8 mouse cellular contexts compared by ENCODE assay signal in genomic region chr11:59624017-59624630, GRCm38 (mm10). TPM values are rescaled to one million over a fixed set of nuclear protein-coding genes. Genes with fewer than 3 reads are reported as not detected.
DNase-seq lines count a peak whose midpoint lies in the region; ATAC-seq lines count a peak whose summit lies in the region.

No protein-coding gene starts in this region.

- peak; percentile 77 for ATAC-seq in activated CD4-positive, CD25-positive, alpha-beta regulatory T cell, adult 4 months
- ATAC-seq in lung, embryonic 16.5 days (ENCODE audit: low read depth), result peak; percentile 81

- H3K27me3 ChIP-seq in embryonic facial prominence, embryonic 10.5 days (replicated peaks; ENCODE audit: low read depth, poor library complexity, severe bottlenecking), result no peaks in the 10 kb centered on the region
- no peaks in the 10 kb centered on the region for H3K27me3 ChIP-seq in lung, embryonic 16.5 days (ENCODE audit: control insufficient read depth, insufficient read depth, low read depth, low read length)

- no peak overlapping the region for H3K4me2 ChIP-seq in lung, embryonic 16.5 days (ENCODE audit: low read depth, low read length)

- WGBS in embryonic facial prominence, embryonic 10.5 days, result 46% methylated on average over 6 of the region's 6 CpGs
- WGBS in lung, embryonic 16.5 days, result 19% methylated on average over 6 of the region's 6 CpGs

- H3K4me1 ChIP-seq in embryonic facial prominence, embryonic 10.5 days, result no peaks in the 10 kb centered on the region
- H3K4me1 ChIP-seq in lung, embryonic 16.5 days (replicated peaks; ENCODE audit: control insufficient read depth, insufficient read depth, low read length), result peaks cover 3% of the 10 kb centered on the region; the same call in 1 of the 2 replicates

- H3K27ac ChIP-seq in embryonic facial prominence, embryonic 10.5 days (replicated peaks), result no peak overlapping the region
- H3K27ac ChIP-seq in lung, embryonic 16.5 days (ENCODE audit: low read length), result no peak overlapping the region

- no peak overlapping the region for H3K4me3 ChIP-seq in embryonic facial prominence, embryonic 10.5 days
- H3K4me3 ChIP-seq in lung, embryonic 16.5 days (ENCODE audit: low read length), result no peak overlapping the region

- H3K9me3 ChIP-seq in embryonic facial prominence, embryonic 10.5 days, result no peaks in the 10 kb centered on the region
- H3K9me3 ChIP-seq in lung, embryonic 16.5 days (ENCODE audit: control insufficient read depth, low read length), result no peaks in the 10 kb centered on the region

- H3K36me3 ChIP-seq in embryonic facial prominence, embryonic 10.5 days (replicated peaks), result no peaks in the 10 kb centered on the region
- H3K36me3 ChIP-seq in lung, embryonic 16.5 days (ENCODE audit: control insufficient read depth, insufficient read depth, low read length), result no peaks in the 10 kb centered on the region

- DNase-seq in adrenal gland, adult 2 months, result peak; percentile 46
- DNase-seq in adrenal gland, adult 8-10 months, result no peak
- DNase-seq in embryonic facial prominence, embryonic 10.5 days (ENCODE audit: low spot score), result peak; percentile 60
- DNase-seq in heart, postnatal 10 days, result peak; percentile 77 to 81
- peak; percentile 70 for DNase-seq in layer of hippocampus, adult 11-12 months (ENCODE audit: low spot score)
- peak; percentile 33 for DNase-seq in skeletal muscle tissue, adult 2 months (ENCODE audit: low read depth, low spot score)

- H3K9ac ChIP-seq in lung, embryonic 16.5 days (ENCODE audit: low read length), result no peak overlapping the region

- intact Hi-C loops in heart, postnatal 10 days (cut with DNase I), result loop anchor here (1.0 kb wide), 1 partner anchor 122 kb away; no protein-coding TSS in a partner anchor

RNA-seq across cellular contexts. Expression of gene Olfr223, which starts 31.0 kb away (rescaled TPM):
- total RNA-seq in adrenal gland, adult 2 months (2021), result not detected
- polyA plus RNA-seq in adrenal gland, adult 2 months (2012; rRNA removed), result not detected in 2 replicates
- not detected for total RNA-seq in adrenal gland, adult 8-10 months (2022)
- polyA plus RNA-seq in activated CD4-positive, CD25-positive, alpha-beta regulatory T cell, adult 4 months (2017; shearing (Covaris generic)), result not detected
- not detected in 2 replicates for polyA plus RNA-seq in embryonic facial prominence, embryonic 10.5 days (2016; fragmentation: Nextera tagmentation; extraction: Ambion mirVana)
- total RNA-seq in heart, postnatal 10 days (2021), result not detected
- polyA plus RNA-seq in lung, embryonic 16.5 days (2015; fragmentation: Nextera tagmentation; extraction: Ambion mirVana), result not detected in 2 replicates

RNA-seq across cellular contexts. Expression of gene Mprip, which starts 37.0 kb away (rescaled TPM):
- total RNA-seq in adrenal gland, adult 2 months (2021), result 100 to 1,000 TPM; 190 to 233 TPM
- 48.0 and 79.6 TPM in 2 replicates for polyA plus RNA-seq in adrenal gland, adult 2 months (2012; rRNA removed)
- 100 to 1,000 TPM; 180 to 290 (median 232) TPM for total RNA-seq in adrenal gland, adult 8-10 months (2022)
- 10 to 100 TPM; 18.3 to 22.0 TPM for polyA plus RNA-seq in activated CD4-positive, CD25-positive, alpha-beta regulatory T cell, adult 4 months (2017; shearing (Covaris generic))
- 40.8 and 49.9 TPM in 2 replicates for polyA plus RNA-seq in embryonic facial prominence, embryonic 10.5 days (2016; fragmentation: Nextera tagmentation; extraction: Ambion mirVana)
- total RNA-seq in heart, postnatal 10 days (2021), result 100 to 1,000 TPM; 210 to 229 TPM
- 52.9 and 59.0 TPM in 2 replicates for polyA plus RNA-seq in lung, embryonic 16.5 days (2015; fragmentation: Nextera tagmentation; extraction: Ambion mirVana)

RNA-seq across cellular contexts. Expression of gene Olfr222, which starts 48.1 kb away (rescaled TPM):
- total RNA-seq in adrenal gland, adult 2 months (2021), result not detected
- polyA plus RNA-seq in adrenal gland, adult 2 months (2012; rRNA removed), result not detected in 2 replicates
- total RNA-seq in adrenal gland, adult 8-10 months (2022), result not detected
- not detected for polyA plus RNA-seq in activated CD4-positive, CD25-positive, alpha-beta regulatory T cell, adult 4 months (2017; shearing (Covaris generic))
- polyA plus RNA-seq in embryonic facial prominence, embryonic 10.5 days (2016; fragmentation: Nextera tagmentation; extraction: Ambion mirVana), result 0.06 TPM in 1 of 2 replicates, not detected in the other
- not detected for total RNA-seq in heart, postnatal 10 days (2021)
- polyA plus RNA-seq in lung, embryonic 16.5 days (2015; fragmentation: Nextera tagmentation; extraction: Ambion mirVana), result not detected in 2 replicates
